Mouse (Mus musculus): ENCODE measurements around the gene Olfr462.

- TF ChIP-seq CTCF (IDR thresholded peaks at IDR 0.05; ENCODE audit: low read depth, low read length) (no peak), GATA2 (IDR thresholded peaks at IDR 0.05; ENCODE audit: borderline replicate concordance, low read depth, low read length) (no peak), TAL1 (conservative IDR thresholded peaks at IDR 0.05; ENCODE audit: low read depth, low read length) (no peak), GATA1 (IDR thresholded peaks at IDR 0.05; ENCODE audit: borderline replicate concordance, low read length) (no peak), POLR2AphosphoS5 (IDR thresholded peaks at IDR 0.05; ENCODE audit: insufficient replicate concordance, low read depth, low read length) (no peak)
These were observed 23.9 kb upstream of the Olfr462 start for GRCm38 (mm10) chr11:87916005-87916404.

Measured in G1E (cell line).